Comparison of ENCODE assay signal across 28 mouse cellular contexts in the genomic region with DNA sequence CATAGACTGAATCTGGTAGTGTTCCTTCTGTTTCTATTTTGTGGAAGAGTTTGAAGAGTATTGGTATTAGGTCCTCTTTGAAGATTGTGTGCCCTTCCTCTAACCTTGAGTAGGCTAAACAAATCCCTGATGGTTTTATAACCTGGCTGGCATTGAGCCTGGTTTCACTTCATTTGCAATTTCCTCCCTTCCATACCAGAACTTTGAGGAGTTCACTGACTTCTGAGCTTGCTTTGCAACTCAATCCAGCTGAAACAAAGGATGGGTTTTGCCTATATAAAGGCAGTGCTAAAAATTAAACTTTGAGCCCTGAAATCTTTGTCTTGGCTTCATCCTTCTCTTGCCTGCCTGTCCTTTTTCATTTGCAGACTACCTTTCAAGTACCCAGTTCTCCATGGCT.
"Had no signal": no experiment of that assay in that cellular context is flagged by ENCODE, and none has a peak within 500 bp of the region (broad histone marks: within the 10 kb centered on the region; RNA-seq: fewer than 3 reads in every experiment).

No protein-coding gene starts in this region.

- H3K4me1 ChIP-seq: limb, embryonic 10.5 days; limb, embryonic 12.5 days; limb, embryonic 13.5 days; limb, embryonic 15.5 days; liver, embryonic 12.5 days; liver, embryonic 13.5 days; liver, embryonic 15.5 days; lung, embryonic 15.5 days; megakaryocyte, embryonic 14.5 days; midbrain, embryonic 10.5 days; midbrain, embryonic 12.5 days; midbrain, embryonic 13.5 days; midbrain, embryonic 15.5 days; neural tube, embryonic 12.5 days had no signal

- H3K9ac ChIP-seq: limb, embryonic 12.5 days; limb, embryonic 13.5 days; limb, embryonic 15.5 days; liver, embryonic 12.5 days; liver, embryonic 13.5 days; liver, embryonic 14.5 days; liver, embryonic 15.5 days; liver, postnatal 0 days; lung, embryonic 14.5 days; lung, embryonic 15.5 days; midbrain, embryonic 12.5 days; midbrain, embryonic 13.5 days; midbrain, embryonic 15.5 days; neural tube, embryonic 12.5 days had no signal

- DNase-seq: left cerebral cortex, postnatal 4 days; liver; liver, embryonic 13.5 days; liver, postnatal 0 days; lung, adult 18-20 months; lung, adult 2 months; lung, embryonic 14.5 days; lung, postnatal 10 days; lung, postnatal 14 days; lung, postnatal 36 days; lung, postnatal 4 days; midbrain, embryonic 14.5 days had no signal

- H3K9me3 ChIP-seq: limb, embryonic 15.5 days; liver, embryonic 13.5 days; liver, embryonic 15.5 days; megakaryocyte, embryonic 14.5 days; midbrain, embryonic 15.5 days had no signal

- H3K27ac ChIP-seq: limb, embryonic 10.5 days; limb, embryonic 12.5 days; limb, embryonic 13.5 days; limb, embryonic 15.5 days; liver, embryonic 12.5 days; liver, embryonic 13.5 days; liver, embryonic 14.5 days; liver, embryonic 15.5 days; lung, embryonic 15.5 days; macrophage; midbrain, embryonic 10.5 days; midbrain, embryonic 12.5 days; midbrain, embryonic 13.5 days; midbrain, embryonic 15.5 days; neural tube, embryonic 12.5 days had no signal

- H3K4me3 ChIP-seq: limb, embryonic 10.5 days; limb, embryonic 12.5 days; limb, embryonic 13.5 days; limb, embryonic 15.5 days; liver, embryonic 12.5 days; liver, embryonic 13.5 days; liver, embryonic 15.5 days; lung, embryonic 15.5 days; megakaryocyte, embryonic 14.5 days; midbrain, embryonic 10.5 days; midbrain, embryonic 12.5 days; midbrain, embryonic 13.5 days; midbrain, embryonic 15.5 days; myocyte; neural tube, embryonic 12.5 days had no signal

- H3K36me3 ChIP-seq: limb, embryonic 12.5 days; limb, embryonic 15.5 days; liver, embryonic 12.5 days; liver, embryonic 13.5 days; liver, embryonic 15.5 days; lung, embryonic 15.5 days; midbrain, embryonic 10.5 days; midbrain, embryonic 12.5 days; midbrain, embryonic 13.5 days; midbrain, embryonic 15.5 days; neural tube, embryonic 12.5 days had no signal
